Mouse (Mus musculus): ENCODE results near the gene Lpar6.

DNA sequence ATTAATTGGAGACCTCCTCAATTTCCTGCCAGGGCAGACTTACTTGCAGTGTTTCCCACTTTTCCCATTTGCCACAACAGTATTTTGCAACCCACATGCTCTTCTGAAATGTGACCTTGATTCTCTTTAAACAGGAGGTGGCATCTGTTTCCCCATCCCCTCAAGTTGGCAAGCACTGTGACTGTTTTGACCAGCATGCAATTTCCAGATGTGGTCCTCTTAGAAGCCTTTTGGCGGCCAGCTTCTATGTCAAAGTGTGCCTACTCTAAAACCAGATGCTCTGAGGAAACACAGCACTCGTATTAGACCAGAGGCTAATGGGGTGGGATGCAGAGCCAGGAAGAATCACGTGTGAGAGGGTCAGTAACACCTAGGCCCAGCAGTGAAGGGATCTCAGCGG is 20.5 kb downstream of the Lpar6 start:
- no peak for TF ChIP-seq CTCF (IDR thresholded peaks at IDR 0.05; ENCODE audit: control insufficient read depth, insufficient read depth, insufficient read length)
- no peak for TF ChIP-seq USF1 (IDR thresholded peaks at IDR 0.05; ENCODE audit: low read depth)
- TF ChIP-seq CEBPB (IDR thresholded peaks at IDR 0.05; ENCODE audit: low read depth) = no peak
- TF ChIP-seq MYOG (IDR thresholded peaks at IDR 0.05; ENCODE audit: control insufficient read depth, extremely low read depth, insufficient read length) = no peak

Data from C2C12 (cell line).